Mouse (Mus musculus) midbrain, embryonic 12.5 days (tissue): Measurements from ENCODE around the gene Pex16. TPM values are rescaled to one million over a fixed set of nuclear protein-coding genes. Genes with fewer than 3 reads are reported as not detected.
A peak's percentile ranks its signal among the peaks of the same experiment; 100 is the strongest.

Experiments
- ATAC-seq: fragments of 200-750 bp; cut with Nextera tagmentation; 2 replicates; pipeline ENCODE4 v1.8.0; 2017; ENCODE audit warnings: low read depth, moderate TSS enrichment, moderate library complexity; ENCODE audit not compliant: low FRiP score
- H3K27ac ChIP-seq: fragments of 300-500 bp; sonication (generic); replicated peaks from 2 replicates; pipeline ENCODE4 v1.5.1; 2016; ENCODE audit warnings: mild to moderate bottlenecking
- H3K27me3 ChIP-seq: fragments of 300-500 bp; sonication (generic); 2 replicates; pipeline ENCODE4 v1.6.1; 2016; ENCODE audit warnings: mild to moderate bottlenecking
- H3K36me3 ChIP-seq: fragments of 300-500 bp; sonication (generic); 2 replicates; pipeline ENCODE4 v1.6.1; 2016
- H3K4me1 ChIP-seq: fragments of 300-500 bp; sonication (generic); 2 replicates; pipeline ENCODE4 v1.6.1; 2016
- H3K4me2 ChIP-seq: fragments of 300-500 bp; sonication (generic); replicated peaks from 2 replicates; pipeline ENCODE4 v1.6.1; 2016; ENCODE audit warnings: mild to moderate bottlenecking, moderate library complexity
- H3K4me3 ChIP-seq: fragments of 300-500 bp; sonication (generic); 2 replicates; pipeline ENCODE4 v1.5.1; 2016; ENCODE audit warnings: mild to moderate bottlenecking
- H3K9ac ChIP-seq: fragments of 300-500 bp; sonication (generic); replicated peaks from 2 replicates; pipeline ENCODE4 v1.6.1; 2016; ENCODE audit warnings: mild to moderate bottlenecking, moderate library complexity
- H3K9me3 ChIP-seq: fragments of 300-500 bp; sonication (generic); 2 replicates; pipeline ENCODE4 v1.6.1; 2016; ENCODE audit warnings: mild to moderate bottlenecking
- WGBS: fragments of 180-500 bp; shearing (Covaris S2); methylation state at CpG from one replicate; pipeline ENCODE4 v1.1.7; 2016; 5-methylcytosine and 5-hydroxymethylcytosine counted together
- polyA plus RNA-seq: library from polyadenylated mRNA; unstranded; fragments of >200 nt; fragmentation: Nextera tagmentation; extraction: Ambion mirVana; gene quantifications from 2 replicates; pipeline ENCODE4 v1.2.1, GENCODE M21; 2016

The Pex16 gene
- polyA plus RNA-seq: 26.1 and 27.2 TPM in 2 replicates

GRCm38 (mm10) chr2:92374514-92374913 is at the start of gene Pex16, which contains the start of gene Large2:
Gene Pex16, plus strand, starts transcription at chr2:92374676.
Gene Large2, minus strand, starts transcription at chr2:92374869.
- Histone ChIP-seq H3K27me3 (peaks cover 18% of the 10 kb centered on the region), H3K9ac (peak within 1 kb of the TSS; percentile 74), H3K36me3 (peaks cover 22% of the 10 kb centered on the region), H3K4me3 (peak within 1 kb of the TSS; percentile 75), H3K4me2 (peak within 1 kb of the TSS; percentile 95), H3K9me3 (no peaks in the 10 kb centered on the region), H3K27ac (peak within 1 kb of the TSS; percentile 83), H3K4me1 (peaks cover 59% of the 10 kb centered on the region)
- no peak for ATAC-seq
- 6% methylated on average over 16 of the region's 16 CpGs for WGBS

- 91% methylated on average over 7 of the region's 7 CpGs for WGBS
- H3K27me3 ChIP-seq: no peaks in the 10 kb centered on the region
Measured at GRCm38 (mm10) chr2:92325676-92326075, 48.8 kb upstream of the Pex16 start.

GRCm38 (mm10) chr2:92326221-92326620 is 48.3 kb upstream of the Pex16 start:
- no peak overlapping the region for H3K27ac ChIP-seq

More at GRCm38 (mm10) chr2:92325676-92326075, 48.8 kb upstream of the Pex16 start:
- no peak overlapping the region for H3K9ac ChIP-seq
- H3K36me3 ChIP-seq: peaks cover 58% of the 10 kb centered on the region
- no peaks in the 10 kb centered on the region for H3K4me1 ChIP-seq
- no peak overlapping the region for H3K4me2 ChIP-seq
- H3K27ac ChIP-seq: no peak overlapping the region
- H3K9me3 ChIP-seq: no peaks in the 10 kb centered on the region
- no peak for ATAC-seq
- no peak overlapping the region for H3K4me3 ChIP-seq

GRCm38 (mm10) chr2:92327601-92328000 is 46.9 kb upstream of the Pex16 start:
- Histone ChIP-seq H3K9me3 (no peaks in the 10 kb centered on the region), H3K9ac (no peak overlapping the region), H3K4me3 (no peak overlapping the region), H3K27ac (no peak overlapping the region), H3K4me2 (no peak overlapping the region), H3K27me3 (no peaks in the 10 kb centered on the region), H3K4me1 (no peaks in the 10 kb centered on the region), H3K36me3 (peaks cover 59% of the 10 kb centered on the region)
- WGBS: 94% methylated on average over 4 of the region's 4 CpGs
- ATAC-seq: no peak

More at GRCm38 (mm10) chr2:92326221-92326620, 48.3 kb upstream of the Pex16 start:
- Histone ChIP-seq H3K36me3 (peaks cover 62% of the 10 kb centered on the region), H3K27me3 (no peaks in the 10 kb centered on the region), H3K4me1 (no peaks in the 10 kb centered on the region), H3K9me3 (no peaks in the 10 kb centered on the region), H3K9ac (no peak overlapping the region), H3K4me3 (no peak overlapping the region), H3K4me2 (no peak overlapping the region)
- WGBS: 86% methylated on average over 1 of the region's 1 CpGs
- no peak for ATAC-seq

GRCm38 (mm10) chr2:92328206-92328605 is 46.3 kb upstream of the Pex16 start:
- Histone ChIP-seq H3K27me3 (no peaks in the 10 kb centered on the region), H3K36me3 (peaks cover 58% of the 10 kb centered on the region), H3K9ac (no peak overlapping the region), H3K4me2 (no peak overlapping the region), H3K4me3 (no peak overlapping the region), H3K9me3 (no peaks in the 10 kb centered on the region), H3K4me1 (no peaks in the 10 kb centered on the region), H3K27ac (no peak overlapping the region)
- WGBS: 93% methylated on average over 8 of the region's 8 CpGs
- no peak for ATAC-seq

- Histone ChIP-seq H3K4me2 (no peak overlapping the region), H3K27me3 (no peaks in the 10 kb centered on the region), H3K36me3 (peaks cover 63% of the 10 kb centered on the region), H3K4me3 (no peak overlapping the region), H3K27ac (peak overlapping the region; percentile 42; the same call in 1 of the 2 replicates), H3K9me3 (no peaks in the 10 kb centered on the region), H3K9ac (no peak overlapping the region), H3K4me1 (no peaks in the 10 kb centered on the region)
- WGBS: 63% methylated on average over 2 of the region's 2 CpGs
- no peak for ATAC-seq
Measured at GRCm38 (mm10) chr2:92330840-92331239, 43.6 kb upstream of the Pex16 start.

- Histone ChIP-seq H3K9ac (no peak overlapping the region), H3K4me1 (no peaks in the 10 kb centered on the region), H3K4me2 (no peak overlapping the region), H3K4me3 (no peak overlapping the region), H3K9me3 (no peaks in the 10 kb centered on the region), H3K36me3 (peaks cover 65% of the 10 kb centered on the region), H3K27me3 (no peaks in the 10 kb centered on the region), H3K27ac (no peak overlapping the region)
- 88% methylated on average over 2 of the region's 2 CpGs for WGBS
- ATAC-seq: no peak
Measured at GRCm38 (mm10) chr2:92331410-92331809, 43.1 kb upstream of the Pex16 start.

- H3K4me3 ChIP-seq: no peak overlapping the region
- 96% methylated on average over 2 of the region's 2 CpGs for WGBS
Measured at GRCm38 (mm10) chr2:92331871-92332270, 42.6 kb upstream of the Pex16 start.

GRCm38 (mm10) chr2:92342418-92342817 is 32.1 kb upstream of the Pex16 start:
- H3K27me3 ChIP-seq: no peaks in the 10 kb centered on the region
- no peak for ATAC-seq
- no peak overlapping the region for H3K9ac ChIP-seq
- no peak overlapping the region for H3K27ac ChIP-seq
- H3K4me1 ChIP-seq: no peaks in the 10 kb centered on the region
- H3K36me3 ChIP-seq: peaks cover 58% of the 10 kb centered on the region
- H3K9me3 ChIP-seq: no peaks in the 10 kb centered on the region
- no peak overlapping the region for H3K4me2 ChIP-seq
- H3K4me3 ChIP-seq: no peak overlapping the region

More at GRCm38 (mm10) chr2:92331871-92332270, 42.6 kb upstream of the Pex16 start:
- Histone ChIP-seq H3K4me2 (no peak overlapping the region), H3K27me3 (no peaks in the 10 kb centered on the region), H3K27ac (no peak overlapping the region), H3K4me1 (no peaks in the 10 kb centered on the region), H3K9me3 (no peaks in the 10 kb centered on the region), H3K9ac (no peak overlapping the region), H3K36me3 (peaks cover 68% of the 10 kb centered on the region)
- ATAC-seq: no peak

- H3K9ac ChIP-seq: no peak overlapping the region
- WGBS: 84% methylated on average over 2 of the region's 2 CpGs
- H3K4me3 ChIP-seq: no peak overlapping the region
- H3K4me2 ChIP-seq: no peak overlapping the region
- no peak for ATAC-seq
- peaks cover 72% of the 10 kb centered on the region for H3K36me3 ChIP-seq
- no peaks in the 10 kb centered on the region for H3K4me1 ChIP-seq
- H3K27me3 ChIP-seq: no peaks in the 10 kb centered on the region
- no peaks in the 10 kb centered on the region for H3K9me3 ChIP-seq
- no peak overlapping the region for H3K27ac ChIP-seq
Measured at GRCm38 (mm10) chr2:92347191-92347590, 27.3 kb upstream of the Pex16 start.

GRCm38 (mm10) chr2:92349589-92350425 is 24.7 kb upstream of the Pex16 start:
- H3K36me3 ChIP-seq: peaks cover 73% of the 10 kb centered on the region

GRCm38 (mm10) chr2:92350686-92351085 is 23.8 kb upstream of the Pex16 start:
- H3K4me3 ChIP-seq: no peak overlapping the region
- WGBS: 85% methylated on average over 5 of the region's 5 CpGs
- no peaks in the 10 kb centered on the region for H3K9me3 ChIP-seq
- H3K9ac ChIP-seq: no peak overlapping the region
- H3K36me3 ChIP-seq: peaks cover 74% of the 10 kb centered on the region
- 0 out of 2 replicates have a peak, but pooled peaks cover 5% of the 10 kb centered on the region for H3K4me1 ChIP-seq
- no peak overlapping the region for H3K27ac ChIP-seq
- H3K4me2 ChIP-seq: no peak overlapping the region
- H3K27me3 ChIP-seq: no peaks in the 10 kb centered on the region
- no peak for ATAC-seq

More at GRCm38 (mm10) chr2:92349589-92350425, 24.7 kb upstream of the Pex16 start:
- 0 out of 2 replicates have a peak, but pooled peaks cover 5% of the 10 kb centered on the region for H3K4me1 ChIP-seq
- WGBS: 78% methylated on average over 6 of the region's 6 CpGs
- H3K4me3 ChIP-seq: no peak overlapping the region
- H3K9ac ChIP-seq: no peak overlapping the region
- no peaks in the 10 kb centered on the region for H3K27me3 ChIP-seq
- no peak for ATAC-seq
- H3K9me3 ChIP-seq: no peaks in the 10 kb centered on the region
- no peak overlapping the region for H3K4me2 ChIP-seq
- H3K27ac ChIP-seq: no peak overlapping the region
